Mouse (Mus musculus): ENCODE measurements around the gene Tmem176b.

GRCm38 (mm10) chr6:48861616-48862280 is 20.5 kb upstream of the Tmem176b start:
- TF ChIP-seq ZNF384 (IDR thresholded peaks at IDR 0.05; ENCODE audit: low read depth, low read length), result no peak
- no peak for TF ChIP-seq CHD2 (IDR thresholded peaks at IDR 0.05; ENCODE audit: low read depth, low read length)
- TF ChIP-seq ZC3H11A (IDR thresholded peaks at IDR 0.05; ENCODE audit: borderline replicate concordance, low read depth, low read length), result no peak
- TF ChIP-seq HCFC1 (IDR thresholded peaks at IDR 0.05; ENCODE audit: borderline replicate concordance, insufficient read depth, low read length), result no peak
